Mouse (Mus musculus): Measurements from ENCODE around the gene Uhrf1bp1l. TPM values are rescaled to one million over a fixed set of nuclear protein-coding genes. Genes with fewer than 3 reads are reported as not detected.

Gene Uhrf1bp1l
- polyA plus RNA-seq, 1 experiment from 2014 or later, result 32.7 TPM

GRCm38 (mm10) chr10:89730386-89730785 lies 14.4 kb upstream of the Uhrf1bp1l start:
- WGBS, result 94% methylated on average over 6 of the region's 6 CpGs
- H3K27ac ChIP-seq, result no peak overlapping the region
- H3K4me1 ChIP-seq, result peaks cover 17% of the 10 kb centered on the region
- peaks cover 11% of the 10 kb centered on the region for H3K36me3 ChIP-seq
- no peak for ATAC-seq (ENCODE audit: low FRiP score)
- no peak overlapping the region for H3K4me2 ChIP-seq (replicated peaks)
- H3K9ac ChIP-seq, result no peak overlapping the region
- no peaks in the 10 kb centered on the region for H3K9me3 ChIP-seq (replicated peaks)
- H3K27me3 ChIP-seq, result peaks cover 2% of the 10 kb centered on the region; the same call in 1 of the 2 replicates
- H3K4me3 ChIP-seq, result no peak overlapping the region

DNA sequence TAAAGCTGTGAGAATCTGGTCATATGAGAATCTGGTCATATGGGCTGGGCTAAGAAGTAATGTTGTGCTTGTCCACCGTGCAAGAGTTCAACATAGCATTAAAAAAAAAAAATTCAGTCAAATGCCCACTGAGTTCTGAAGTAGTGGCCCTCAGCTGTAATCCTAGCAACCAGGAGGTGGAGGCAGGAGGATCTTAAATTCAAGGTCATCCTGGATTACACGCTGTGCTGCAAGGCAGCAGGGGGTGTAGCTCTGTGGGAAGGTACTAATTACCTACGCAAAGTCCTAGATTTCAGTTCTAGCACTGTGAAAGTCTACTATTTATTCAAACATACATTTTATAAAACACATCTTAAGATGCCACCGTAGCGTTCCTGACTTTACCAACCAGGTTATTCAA lies 13.4 kb upstream of the Uhrf1bp1l start:
- H3K27me3 ChIP-seq, result peaks cover 2% of the 10 kb centered on the region; the same call in 1 of the 2 replicates
- peaks cover 17% of the 10 kb centered on the region for H3K4me1 ChIP-seq
- no peak for ATAC-seq (ENCODE audit: low FRiP score)
- WGBS, result 20% methylated on average over 5 of the region's 5 CpGs
- H3K36me3 ChIP-seq, result peaks cover 4% of the 10 kb centered on the region
- peak overlapping the region; percentile 79 for H3K4me2 ChIP-seq (replicated peaks)
- no peak overlapping the region for H3K27ac ChIP-seq
- peak overlapping the region; percentile 65 for H3K9ac ChIP-seq
- H3K9me3 ChIP-seq (replicated peaks), result no peaks in the 10 kb centered on the region
- peak overlapping the region; percentile 61 for H3K4me3 ChIP-seq

DNA sequence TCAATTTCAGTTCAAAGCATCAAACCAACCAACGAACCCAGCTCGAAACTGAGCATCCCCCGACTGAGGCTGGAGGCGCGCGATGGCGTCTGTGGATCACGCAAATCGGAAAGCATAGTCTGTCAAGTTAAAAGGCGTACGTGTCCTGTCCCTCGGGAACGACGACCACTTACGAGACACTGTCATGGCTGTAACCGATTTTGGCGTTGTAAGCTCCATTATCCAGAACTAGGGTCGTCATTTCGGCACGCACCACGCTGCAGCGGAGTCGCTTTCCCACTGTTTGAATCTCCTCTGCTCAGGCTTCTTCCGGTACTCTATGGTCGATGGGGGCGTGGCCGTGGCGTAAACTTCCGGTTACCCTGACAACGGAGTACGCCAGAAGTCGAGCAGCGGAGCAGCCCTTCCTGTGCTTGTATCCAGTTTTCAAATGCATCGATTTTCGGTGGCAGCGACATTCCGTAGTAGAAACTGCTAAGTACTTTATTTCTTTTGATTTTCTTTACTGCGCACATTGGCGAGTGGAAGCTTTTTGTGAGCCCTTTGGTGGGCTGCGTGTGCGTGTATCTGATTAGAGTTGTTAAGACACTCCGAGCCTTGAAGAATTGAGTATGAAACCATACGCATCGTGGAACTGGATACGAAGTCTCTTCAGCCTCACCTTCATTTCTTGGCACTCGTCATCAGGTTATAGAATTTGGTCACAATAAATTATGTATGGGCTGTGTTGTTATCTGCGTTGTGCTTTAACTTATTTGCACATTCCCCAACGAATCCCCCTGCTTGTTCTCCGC lies 12.6 kb upstream of the Uhrf1bp1l start, which contains the start of gene Actr6:
Gene Actr6 (minus strand): TSS at position 295 of the 794 bp plus-strand sequence.
- H3K4me3 ChIP-seq, result peak within 1 kb of the TSS; percentile 61
- WGBS, result 1% methylated on average over 49 of the region's 49 CpGs
- peaks cover 2% of the 10 kb centered on the region; the same call in 1 of the 2 replicates for H3K27me3 ChIP-seq
- peak within 1 kb of the TSS; percentile 74 for H3K27ac ChIP-seq
- H3K9ac ChIP-seq, result peak within 1 kb of the TSS; percentile 65
- H3K36me3 ChIP-seq, result peaks cover under 1% of the 10 kb centered on the region; the same call in 1 of the 2 replicates
- peak within 1 kb of the TSS; percentile 79 for H3K4me2 ChIP-seq (replicated peaks)
- no peaks in the 10 kb centered on the region for H3K9me3 ChIP-seq (replicated peaks)
- peaks cover 17% of the 10 kb centered on the region for H3K4me1 ChIP-seq
- ATAC-seq (ENCODE audit: low FRiP score), result peak; percentile 98

- ATAC-seq (ENCODE audit: low FRiP score), result no peak
- Histone ChIP-seq H3K27ac (no peak overlapping the region), H3K4me2 (replicated peaks) (no peak overlapping the region), H3K9me3 (replicated peaks) (no peaks in the 10 kb centered on the region), H3K36me3 (no peaks in the 10 kb centered on the region), H3K4me3 (no peak overlapping the region), H3K27me3 (peaks cover 2% of the 10 kb centered on the region; the same call in 1 of the 2 replicates), H3K4me1 (peaks cover 3% of the 10 kb centered on the region; the same call in 1 of the 2 replicates), H3K9ac (no peak overlapping the region)
- WGBS, result 45% methylated on average over 5 of the region's 5 CpGs
These were observed 7.7 kb upstream of the Uhrf1bp1l start for GRCm38 (mm10) chr10:89737092-89737491.

- 95% methylated on average over 3 of the region's 3 CpGs for WGBS
- ATAC-seq (ENCODE audit: low FRiP score), result no peak
These were observed 6.9 kb upstream of the Uhrf1bp1l start for GRCm38 (mm10) chr10:89737887-89738286.

DNA sequence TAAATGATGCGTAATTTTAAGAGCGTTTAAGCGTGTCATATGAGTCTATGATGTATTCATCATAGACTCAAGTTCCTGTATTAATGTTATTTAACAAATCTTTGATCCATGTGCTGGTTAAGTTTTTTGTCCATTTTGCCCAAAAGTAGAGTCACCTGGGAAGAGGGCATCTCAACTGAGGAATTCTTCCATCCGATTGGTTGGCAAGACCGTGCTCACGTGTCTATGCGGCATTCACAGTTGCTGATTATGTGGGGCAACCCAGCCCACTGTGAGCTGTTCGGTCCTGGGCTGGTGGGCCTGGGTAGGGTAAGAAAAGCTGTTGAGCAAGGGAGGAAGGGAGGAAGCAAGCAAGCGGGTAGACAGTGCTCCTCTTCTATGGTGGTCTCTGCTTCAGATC lies 6.4 kb upstream of the Uhrf1bp1l start:
- Histone ChIP-seq H3K4me3 (no peak overlapping the region), H3K9ac (no peak overlapping the region), H3K4me1 (no peaks in the 10 kb centered on the region), H3K4me2 (replicated peaks) (no peak overlapping the region), H3K27ac (no peak overlapping the region), H3K36me3 (no peaks in the 10 kb centered on the region), H3K27me3 (peaks cover 2% of the 10 kb centered on the region; the same call in 1 of the 2 replicates), H3K9me3 (replicated peaks) (no peaks in the 10 kb centered on the region)
- WGBS, result 87% methylated on average over 9 of the region's 9 CpGs
- no peak for ATAC-seq (ENCODE audit: low FRiP score)

More at GRCm38 (mm10) chr10:89737887-89738286, 6.9 kb upstream of the Uhrf1bp1l start:
- Histone ChIP-seq H3K9me3 (replicated peaks) (no peaks in the 10 kb centered on the region), H3K27ac (no peak overlapping the region), H3K27me3 (peaks cover 2% of the 10 kb centered on the region; the same call in 1 of the 2 replicates), H3K36me3 (no peaks in the 10 kb centered on the region), H3K9ac (no peak overlapping the region), H3K4me3 (no peak overlapping the region), H3K4me1 (0 out of 2 replicates have a peak, but pooled peaks cover under 1% of the 10 kb centered on the region), H3K4me2 (replicated peaks) (no peak overlapping the region)

GRCm38 (mm10) chr10:89739703-89740102 lies 5.1 kb upstream of the Uhrf1bp1l start:
- Histone ChIP-seq H3K4me3 (no peak overlapping the region), H3K9ac (no peak overlapping the region), H3K4me1 (no peaks in the 10 kb centered on the region), H3K9me3 (replicated peaks) (no peaks in the 10 kb centered on the region), H3K27ac (no peak overlapping the region), H3K27me3 (peaks cover 2% of the 10 kb centered on the region; the same call in 1 of the 2 replicates), H3K36me3 (no peaks in the 10 kb centered on the region), H3K4me2 (replicated peaks) (no peak overlapping the region)
- no peak for ATAC-seq (ENCODE audit: low FRiP score)
- WGBS, result 60% methylated on average over 7 of the region's 7 CpGs

DNA sequence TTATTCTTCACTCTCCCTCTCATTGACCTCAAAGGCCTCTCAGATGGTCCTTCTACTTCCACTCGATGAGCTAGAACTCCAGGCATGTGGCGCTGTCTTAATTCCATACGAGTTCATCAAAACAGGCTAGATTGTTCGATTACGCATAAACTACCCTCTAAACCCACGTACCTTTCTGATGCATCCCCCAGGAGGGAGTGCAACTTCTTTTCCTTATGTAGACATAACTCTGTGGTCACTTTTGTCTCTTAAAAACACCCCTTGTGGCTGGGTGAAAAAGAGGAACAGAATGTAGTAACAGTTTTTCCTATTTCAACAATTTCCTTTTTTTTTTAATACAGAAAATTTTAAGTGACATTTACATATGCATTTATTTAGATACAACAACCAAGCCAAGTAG lies 3.8 kb upstream of the Uhrf1bp1l start:
- ATAC-seq (ENCODE audit: low FRiP score), result no peak
- 86% methylated on average over 6 of the region's 6 CpGs for WGBS

DNA sequence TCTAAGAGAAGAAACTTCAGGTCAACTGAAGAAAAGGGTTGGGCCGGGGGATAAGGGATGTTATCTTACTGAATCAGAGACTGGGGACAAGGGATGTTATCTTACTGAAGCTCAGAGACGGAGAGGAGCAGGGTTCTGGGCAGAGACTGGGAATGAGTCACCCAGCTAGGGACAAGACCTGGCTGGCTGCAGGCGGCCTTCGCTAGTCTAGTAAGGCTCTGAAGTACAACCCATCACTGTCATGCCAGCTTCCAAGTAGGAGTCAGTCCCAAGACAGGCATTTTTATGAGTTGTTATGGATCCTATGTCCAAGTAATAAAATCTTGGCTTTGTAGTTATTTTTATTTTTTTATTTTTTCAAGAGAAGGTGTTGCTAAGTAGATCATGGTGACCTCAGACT lies 1.5 kb upstream of the Uhrf1bp1l start:
- WGBS, result 90% methylated on average over 4 of the region's 4 CpGs

More for the DNA sequence above, 3.8 kb upstream of the Uhrf1bp1l start:
- Histone ChIP-seq H3K9ac (no peak overlapping the region), H3K4me1 (no peaks in the 10 kb centered on the region), H3K4me3 (no peak overlapping the region), H3K27ac (no peak overlapping the region), H3K27me3 (no peaks in the 10 kb centered on the region), H3K9me3 (replicated peaks) (no peaks in the 10 kb centered on the region), H3K36me3 (no peaks in the 10 kb centered on the region), H3K4me2 (replicated peaks) (no peak overlapping the region)

GRCm38 (mm10) chr10:89744341-89744740 lies 450 bp upstream of the Uhrf1bp1l start:
- peak overlapping the region; percentile 90 for H3K4me3 ChIP-seq
- H3K9ac ChIP-seq, result 0 out of 2 replicates have a peak overlapping the region, but pooled peaks have one; percentile 84
- H3K27me3 ChIP-seq, result no peaks in the 10 kb centered on the region
- no peaks in the 10 kb centered on the region for H3K9me3 ChIP-seq (replicated peaks)
- WGBS, result 29% methylated on average over 3 of the region's 3 CpGs
- H3K27ac ChIP-seq, result no peak overlapping the region
- peaks cover 10% of the 10 kb centered on the region for H3K4me1 ChIP-seq
- H3K36me3 ChIP-seq, result no peaks in the 10 kb centered on the region
- ATAC-seq (ENCODE audit: low FRiP score), result no peak
- peak overlapping the region; percentile 63 for H3K4me2 ChIP-seq (replicated peaks)

More for the DNA sequence above, 1.5 kb upstream of the Uhrf1bp1l start:
- Histone ChIP-seq H3K4me3 (no peak overlapping the region), H3K27ac (no peak overlapping the region), H3K4me1 (peaks cover 10% of the 10 kb centered on the region), H3K27me3 (no peaks in the 10 kb centered on the region), H3K36me3 (no peaks in the 10 kb centered on the region), H3K9me3 (replicated peaks) (no peaks in the 10 kb centered on the region), H3K9ac (no peak overlapping the region), H3K4me2 (replicated peaks) (no peak overlapping the region)
- no peak for ATAC-seq (ENCODE audit: low FRiP score)

DNA sequence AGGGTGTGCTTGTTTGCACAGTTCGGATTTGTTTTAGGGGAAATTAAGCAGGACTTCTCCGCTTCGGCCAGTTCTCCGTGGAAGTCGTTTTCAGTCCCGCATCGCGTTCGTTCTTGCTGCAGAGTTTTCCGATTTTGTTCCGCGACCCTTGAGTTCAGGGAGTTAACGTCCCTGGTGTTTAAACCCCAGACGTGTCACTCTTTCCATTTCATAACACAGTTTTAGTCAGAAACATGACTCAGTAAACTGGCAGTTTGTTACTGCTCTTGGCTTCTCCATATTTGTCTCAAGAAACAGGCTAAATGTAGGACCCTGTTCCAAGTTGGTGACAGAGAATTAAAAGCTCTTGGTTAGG lies 852 bp downstream of the Uhrf1bp1l start:
- H3K9me3 ChIP-seq (replicated peaks), result no peaks in the 10 kb centered on the region
- 0 out of 2 replicates have a peak overlapping the region, but pooled peaks have one; percentile 91 for H3K27ac ChIP-seq
- peak; percentile 2; the same call in 1 of the 2 replicates for ATAC-seq (ENCODE audit: low FRiP score)
- no peaks in the 10 kb centered on the region for H3K36me3 ChIP-seq
- H3K4me3 ChIP-seq, result peak overlapping the region; percentile 90
- H3K4me2 ChIP-seq (replicated peaks), result peak overlapping the region; percentile 63
- no peaks in the 10 kb centered on the region for H3K27me3 ChIP-seq
- peaks cover 10% of the 10 kb centered on the region for H3K4me1 ChIP-seq
- WGBS, result under 1% methylated on average over 14 of the region's 14 CpGs
- H3K9ac ChIP-seq, result peak overlapping the region; percentile 84

DNA sequence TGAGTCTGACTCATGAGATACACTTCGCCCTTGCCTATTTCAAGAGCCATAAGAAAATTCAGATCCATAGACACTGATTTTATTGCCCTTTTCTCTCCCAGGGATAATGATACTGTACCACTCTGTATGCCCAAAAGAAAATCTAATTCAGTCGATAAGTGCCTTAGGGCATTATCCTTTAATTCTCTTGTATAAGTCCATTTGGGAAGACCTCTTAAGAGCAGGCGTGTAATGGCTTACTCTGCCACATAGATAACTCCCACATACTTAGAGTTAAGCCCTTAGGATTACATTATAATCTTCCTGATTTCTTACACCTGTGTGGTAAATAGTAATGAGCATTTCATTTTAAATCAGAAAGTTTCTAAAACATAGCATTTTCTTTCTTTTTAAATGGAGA lies 1.8 kb downstream of the Uhrf1bp1l start:
- Histone ChIP-seq H3K4me2 (replicated peaks) (peak overlapping the region; percentile 32; the same call in 1 of the 2 replicates), H3K4me1 (peaks cover 10% of the 10 kb centered on the region), H3K9ac (no peak overlapping the region), H3K4me3 (no peak overlapping the region), H3K27ac (no peak overlapping the region), H3K27me3 (no peaks in the 10 kb centered on the region), H3K36me3 (no peaks in the 10 kb centered on the region), H3K9me3 (replicated peaks) (no peaks in the 10 kb centered on the region)
- 89% methylated on average over 3 of the region's 3 CpGs for WGBS
- no peak for ATAC-seq (ENCODE audit: low FRiP score)

Data from hindbrain, embryonic 12.5 days (tissue).